Mouse (Mus musculus) ES-Bruce4 (cell line): Measurements from ENCODE around the gene Hmox1. TPM values are rescaled to one million over a fixed set of nuclear protein-coding genes. Genes with fewer than 3 reads are reported as not detected.

Experiments
- H3K27ac ChIP-seq: 2 replicates; pipeline ENCODE4 v1.5.1; 2012; ENCODE audit warnings: low read length, inconsistent platforms; ENCODE audit not compliant: insufficient read depth
- H3K27me3 ChIP-seq: 2 replicates; pipeline ENCODE4 v1.6.1; 2012; ENCODE audit warnings: mild to moderate bottlenecking, low read length, inconsistent platforms; ENCODE audit not compliant: control insufficient read depth, poor library complexity, insufficient read depth, severe bottlenecking
- H3K36me3 ChIP-seq: 2 replicates; pipeline ENCODE4 v1.6.1; 2012; ENCODE audit warnings: inconsistent platforms, mild to moderate bottlenecking, low read length, moderate library complexity; ENCODE audit not compliant: control insufficient read depth, poor library complexity, insufficient read depth, severe bottlenecking
- H3K4me1 ChIP-seq: one replicate; pipeline ENCODE4 v1.8.1; 2011; ENCODE audit warnings: low read length; ENCODE audit not compliant: control insufficient read depth, insufficient read depth
- H3K4me3 ChIP-seq: 2 replicates; pipeline ENCODE4 v1.5.1; 2011; ENCODE audit warnings: low read depth, mild to moderate bottlenecking, low read length
- H3K9ac ChIP-seq: 2 replicates; pipeline ENCODE4 v1.6.1; 2012; ENCODE audit warnings: low read depth, mild to moderate bottlenecking, inconsistent platforms; ENCODE audit not compliant: poor library complexity, severe bottlenecking
- H3K9me3 ChIP-seq: replicated peaks from 2 replicates; pipeline ENCODE4 v1.6.1; 2012; ENCODE audit warnings: mild to moderate bottlenecking, low read length, inconsistent platforms; ENCODE audit not compliant: control insufficient read depth, poor library complexity, insufficient read depth, severe bottlenecking
- CTCF ChIP-seq: IDR thresholded peaks from one replicate; pipeline ENCODE4 v1.8.1; 2011; ENCODE audit warnings: low read depth, low read length
- EP300 ChIP-seq: IDR thresholded peaks from 2 replicates; pipeline ENCODE4 v1.6.1; 2011; ENCODE audit warnings: low read depth, low read length; ENCODE audit not compliant: insufficient read depth
- POLR2A ChIP-seq: IDR thresholded peaks from one replicate; pipeline ENCODE4 v1.8.1; 2011; ENCODE audit warnings: low read length; ENCODE audit not compliant: insufficient read depth
- polyA plus RNA-seq: library from polyadenylated mRNA; stranded (reverse); fragments of >200 nt; gene quantifications from 2 replicates; pipeline ENCODE4 v1.2.4, GENCODE M21; 2011; ENCODE audit warnings: low read depth; ENCODE audit not compliant: missing spikeins, insufficient read depth, insufficient read length

The Hmox1 gene
- polyA plus RNA-seq, 1 experiment, result 81.6 TPM

DNA sequence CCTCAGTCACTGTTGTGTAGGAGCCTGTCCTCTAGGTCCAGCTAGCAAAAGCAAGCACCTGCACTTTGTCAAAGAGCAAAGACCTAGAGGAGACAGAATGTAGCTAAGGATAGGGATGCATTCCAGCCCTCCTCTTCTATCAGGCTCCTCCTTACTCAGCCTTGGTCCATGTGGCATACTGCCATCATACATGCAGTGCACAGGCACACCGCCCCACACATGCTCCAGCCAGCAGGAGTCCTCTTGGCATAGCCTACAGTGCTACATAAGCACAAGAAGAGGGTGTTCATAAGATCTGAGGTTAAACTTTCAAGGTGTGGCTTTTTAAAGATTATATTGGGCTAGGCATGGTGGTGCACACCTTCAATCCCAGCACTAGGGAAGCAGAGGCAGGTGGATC, 18.5 kb upstream of the Hmox1 start:
- Histone ChIP-seq H3K27me3 (no peaks in the 10 kb centered on the region), H3K4me1 (no peaks in the 10 kb centered on the region), H3K36me3 (no peaks in the 10 kb centered on the region), H3K4me3 (no peak overlapping the region), H3K27ac (no peak overlapping the region), H3K9me3 (no peaks in the 10 kb centered on the region), H3K9ac (no peak overlapping the region)
- TF ChIP-seq POLR2A, result no peak

GRCm38 (mm10) chr8:75078215-75078614, 15.2 kb upstream of the Hmox1 start:
- TF ChIP-seq POLR2A (no peak), CTCF (no peak), EP300 (no peak)
- Histone ChIP-seq H3K27ac (no peak overlapping the region), H3K4me3 (no peak overlapping the region), H3K27me3 (no peaks in the 10 kb centered on the region), H3K4me1 (peaks cover 2% of the 10 kb centered on the region), H3K36me3 (no peaks in the 10 kb centered on the region), H3K9me3 (no peaks in the 10 kb centered on the region), H3K9ac (no peak overlapping the region)

GRCm38 (mm10) chr8:75078851-75079250, 14.6 kb upstream of the Hmox1 start:
- Histone ChIP-seq H3K27me3 (no peaks in the 10 kb centered on the region), H3K4me1 (peaks cover 2% of the 10 kb centered on the region), H3K36me3 (no peaks in the 10 kb centered on the region), H3K9ac (no peak overlapping the region), H3K4me3 (no peak overlapping the region), H3K9me3 (no peaks in the 10 kb centered on the region), H3K27ac (no peak overlapping the region)
- TF ChIP-seq CTCF (no peak), POLR2A (no peak), EP300 (no peak)

DNA sequence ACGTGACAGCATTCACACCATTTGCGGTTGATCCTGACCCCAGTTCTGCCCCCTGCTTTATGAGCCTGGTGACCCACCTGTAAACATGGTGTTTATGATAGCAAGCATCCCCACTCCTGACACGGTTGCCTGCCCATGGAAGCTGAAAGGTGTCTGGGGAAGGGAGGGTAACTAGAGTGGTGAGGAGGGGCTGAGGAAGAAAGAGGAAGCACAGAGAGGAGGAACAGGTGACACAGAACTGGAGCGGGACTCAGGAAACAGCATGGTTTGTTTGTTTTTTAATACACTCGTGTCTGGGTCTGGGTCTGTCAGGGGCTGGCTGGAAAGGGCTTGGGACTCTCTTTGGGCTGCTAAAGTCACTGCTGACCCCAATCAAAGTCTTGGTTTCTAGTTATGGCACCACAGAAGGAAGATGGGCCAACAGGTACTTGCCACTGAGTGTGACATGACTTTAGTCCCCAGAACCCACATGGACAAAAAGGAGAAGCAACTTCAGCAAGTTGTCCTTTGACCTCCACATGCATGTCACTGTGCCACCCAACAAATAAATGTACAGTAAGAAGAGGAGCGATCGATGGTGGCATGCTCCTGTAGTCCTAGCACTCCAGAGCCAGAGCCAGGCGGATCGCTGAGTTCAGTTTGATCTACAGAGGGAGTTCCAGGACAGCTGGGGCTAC, 11.9 kb upstream of the Hmox1 start:
- Histone ChIP-seq H3K36me3 (no peaks in the 10 kb centered on the region), H3K27ac (no peak overlapping the region), H3K4me3 (no peak overlapping the region), H3K9ac (no peak overlapping the region), H3K9me3 (no peaks in the 10 kb centered on the region), H3K27me3 (no peaks in the 10 kb centered on the region), H3K4me1 (peaks cover 2% of the 10 kb centered on the region)
- TF ChIP-seq POLR2A (no peak), CTCF (no peak), EP300 (no peak)

GRCm38 (mm10) chr8:75082181-75082805, 11.1 kb upstream of the Hmox1 start:
- H3K27ac ChIP-seq, result no peak overlapping the region
- H3K4me3 ChIP-seq, result no peak overlapping the region
- no peak overlapping the region for H3K9ac ChIP-seq
- H3K9me3 ChIP-seq, result no peaks in the 10 kb centered on the region
- peaks cover 2% of the 10 kb centered on the region for H3K4me1 ChIP-seq
- TF ChIP-seq CTCF, result no peak
- TF ChIP-seq EP300, result no peak
- no peak for TF ChIP-seq POLR2A
- H3K27me3 ChIP-seq, result no peaks in the 10 kb centered on the region
- H3K36me3 ChIP-seq, result no peaks in the 10 kb centered on the region

DNA sequence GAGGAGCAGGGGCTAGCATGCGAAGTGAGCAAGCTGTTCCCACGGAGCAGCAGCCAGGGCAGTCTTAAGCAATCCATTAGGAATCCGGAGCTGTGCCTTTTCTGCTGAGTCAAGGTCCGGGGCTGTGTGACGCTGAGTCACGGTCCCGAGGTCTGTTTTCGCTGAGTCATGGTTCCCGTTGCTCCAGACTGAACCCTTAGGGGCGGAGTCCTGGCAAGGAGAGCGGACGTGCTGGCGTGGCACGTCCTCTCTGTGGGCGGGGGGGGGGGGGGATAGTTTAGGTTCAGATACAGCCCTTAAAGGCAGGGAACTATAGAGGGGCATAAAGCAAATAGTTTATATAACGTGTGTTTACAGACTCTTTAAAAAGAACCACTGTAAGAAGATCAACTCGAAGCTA, 9.6 kb upstream of the Hmox1 start:
- H3K4me3 ChIP-seq, result peak overlapping the region; percentile 66
- H3K9ac ChIP-seq, result peak overlapping the region; percentile 51
- no peaks in the 10 kb centered on the region for H3K9me3 ChIP-seq
- H3K27me3 ChIP-seq, result no peaks in the 10 kb centered on the region
- H3K4me1 ChIP-seq, result peaks cover 3% of the 10 kb centered on the region
- no peaks in the 10 kb centered on the region for H3K36me3 ChIP-seq
- H3K27ac ChIP-seq, result peak overlapping the region; percentile 95
- peak; percentile 95 for TF ChIP-seq EP300
- no peak for TF ChIP-seq POLR2A
